Mouse (Mus musculus): Measurements from ENCODE around the gene Smg7.
"Not testable (repeated sequence)": the region's sequence is repeated elsewhere in the genome, so short reads cannot be mapped to it uniquely, and the experiment has no call there.

Gene Smg7

DNA sequence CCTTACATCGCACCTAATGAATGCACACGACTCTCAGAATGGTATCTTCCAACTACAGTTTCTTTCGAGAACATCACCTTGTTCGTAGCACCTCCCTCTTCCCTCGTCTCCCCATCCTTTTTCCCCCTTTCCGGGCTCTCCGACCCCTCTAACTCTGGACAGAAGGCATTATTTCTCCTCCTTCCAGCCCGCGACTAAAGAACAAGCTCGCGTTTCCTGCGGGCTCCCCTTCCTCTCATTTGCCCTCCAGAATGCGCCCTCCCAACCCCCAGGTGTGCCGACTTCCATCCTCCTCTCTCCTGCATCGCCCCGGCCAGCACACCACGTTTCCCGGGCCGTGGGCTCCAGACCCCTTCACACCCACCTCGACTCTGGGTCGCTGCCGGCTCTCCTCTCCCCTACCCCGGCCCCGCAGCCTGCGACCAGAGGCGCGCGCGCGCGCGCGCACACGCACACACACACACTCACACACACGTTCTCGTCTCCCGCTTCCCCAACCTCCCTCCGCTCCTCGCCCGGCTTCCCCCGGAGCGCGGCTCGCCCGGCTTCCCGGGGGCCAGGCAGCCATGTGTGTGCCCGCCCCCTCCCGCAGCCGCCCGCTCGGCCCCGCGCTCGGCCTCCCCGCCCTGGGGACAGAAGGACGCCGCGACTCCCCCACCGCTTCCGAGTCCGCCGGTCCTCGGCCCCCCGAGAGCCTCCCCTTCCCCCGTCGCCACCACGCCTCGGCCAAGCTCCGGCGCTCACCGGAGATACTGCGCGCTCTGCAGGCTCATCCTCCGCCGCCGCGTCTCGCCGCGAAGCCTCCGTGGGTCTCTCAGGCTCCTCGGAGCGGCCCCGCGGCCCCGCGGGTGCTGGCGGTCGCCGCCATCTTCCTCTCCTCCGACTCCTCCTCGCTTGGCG is at the start of gene Smg7:
Gene Smg7, minus strand, starts transcription at position 882 of the 900 bp plus-strand sequence.
- DNase-seq (ENCODE audit: low read depth, low spot score) = peak; percentile 53

DNA sequence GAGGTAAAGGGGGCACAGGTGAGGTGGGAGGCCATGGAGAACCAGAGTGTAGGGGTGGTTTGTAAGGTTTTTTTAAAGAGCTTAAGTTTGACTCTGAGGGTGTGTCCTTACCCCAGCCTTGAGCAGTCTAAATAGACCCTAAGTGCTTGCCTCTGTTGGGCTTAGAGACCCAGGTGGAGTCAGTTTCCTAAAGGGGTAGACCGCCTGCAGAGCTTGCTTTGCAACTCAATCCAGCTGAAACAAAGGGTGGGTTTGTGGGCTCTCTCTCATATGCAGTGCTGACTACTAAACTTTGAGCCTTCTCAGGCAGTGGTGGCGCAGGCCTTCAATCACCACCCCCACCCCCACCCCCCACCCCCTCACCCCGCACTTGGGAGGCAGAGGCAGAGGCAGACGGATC is 40.5 kb upstream of the Smg7 start:
- DNase-seq (ENCODE audit: low read depth, low spot score) = peak; percentile 98

DNA sequence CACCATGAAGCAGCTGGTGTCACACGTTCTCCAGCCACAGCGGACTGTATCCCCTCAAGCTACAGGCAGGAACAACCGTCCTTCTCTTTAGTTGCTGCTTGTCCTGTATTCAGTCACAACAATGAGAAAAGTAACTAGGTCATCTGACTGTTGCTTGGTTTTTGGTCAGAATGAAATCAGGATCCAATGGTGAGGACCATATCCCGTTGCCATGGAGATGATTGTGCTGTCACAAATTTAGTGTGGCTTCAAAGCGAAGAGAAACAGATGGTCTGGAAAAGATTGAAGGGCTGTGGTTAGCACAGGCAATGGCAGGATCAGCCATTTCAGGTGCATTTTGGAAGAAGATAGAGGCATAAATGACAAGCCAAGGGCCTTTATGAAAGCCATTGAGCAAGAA is 33.9 kb upstream of the Smg7 start:
- no peak for DNase-seq (ENCODE audit: low read depth, low spot score)

DNA sequence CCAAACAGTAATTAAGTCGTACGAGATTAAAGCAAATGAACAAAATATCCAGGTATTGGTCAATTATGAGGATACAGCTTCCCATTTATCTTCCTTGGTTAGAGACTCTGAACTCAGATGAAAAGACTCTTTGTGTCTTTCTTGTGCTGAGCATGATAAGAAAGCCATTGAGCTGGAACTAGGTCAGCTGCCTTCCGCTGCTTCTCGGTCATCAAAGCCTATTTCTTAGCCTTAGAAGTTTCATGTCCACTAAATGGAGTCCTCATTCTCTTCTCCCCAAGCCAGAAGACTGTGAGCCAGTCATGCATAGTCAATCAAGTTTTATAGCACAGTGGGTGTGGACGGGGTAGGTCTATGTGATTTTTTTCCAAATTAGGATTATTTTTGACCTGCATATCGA is 33.0 kb upstream of the Smg7 start:
- no peak for DNase-seq (ENCODE audit: low read depth, low spot score)

DNA sequence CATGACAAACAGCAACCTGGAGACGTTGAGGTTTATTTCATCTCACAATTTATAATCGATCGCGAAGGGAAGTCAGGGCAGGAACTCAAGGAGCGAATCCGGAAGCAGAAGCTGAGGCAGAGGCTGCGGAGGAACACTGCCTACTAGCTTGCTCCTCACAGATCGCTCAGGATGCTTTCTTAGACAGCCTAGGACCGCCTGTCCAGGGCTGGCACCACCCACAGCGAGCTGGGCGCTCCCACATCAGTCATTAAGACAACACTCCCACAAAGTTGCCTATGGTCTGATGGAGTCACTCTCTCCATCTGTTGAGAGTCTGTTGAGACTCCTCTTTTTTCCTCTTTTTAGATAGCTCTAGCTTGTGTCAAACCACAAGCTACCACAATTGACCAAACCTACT is 31.5 kb upstream of the Smg7 start:
- peak; percentile 60 for DNase-seq (ENCODE audit: low read depth, low spot score)

DNA sequence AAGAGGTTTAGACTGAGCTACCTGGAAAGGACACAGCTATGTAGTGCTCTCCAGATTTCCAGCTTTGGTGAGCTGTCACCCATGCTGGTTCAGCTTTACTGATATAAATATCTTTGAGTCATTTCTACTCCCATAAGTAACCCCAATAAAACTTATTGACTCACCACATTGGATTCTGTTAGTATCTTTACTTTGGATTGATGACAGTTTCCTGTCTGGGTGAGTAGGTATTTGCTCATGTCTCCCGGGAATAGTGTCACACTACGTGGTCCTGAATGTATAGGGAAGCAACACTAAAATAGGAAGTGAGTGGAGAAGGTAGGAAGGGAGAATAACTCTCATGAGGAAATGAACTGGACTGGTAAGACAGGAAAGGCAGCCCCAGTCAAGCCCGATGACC is 19.3 kb upstream of the Smg7 start:
- DNase-seq (ENCODE audit: low read depth, low spot score) = no peak

DNA sequence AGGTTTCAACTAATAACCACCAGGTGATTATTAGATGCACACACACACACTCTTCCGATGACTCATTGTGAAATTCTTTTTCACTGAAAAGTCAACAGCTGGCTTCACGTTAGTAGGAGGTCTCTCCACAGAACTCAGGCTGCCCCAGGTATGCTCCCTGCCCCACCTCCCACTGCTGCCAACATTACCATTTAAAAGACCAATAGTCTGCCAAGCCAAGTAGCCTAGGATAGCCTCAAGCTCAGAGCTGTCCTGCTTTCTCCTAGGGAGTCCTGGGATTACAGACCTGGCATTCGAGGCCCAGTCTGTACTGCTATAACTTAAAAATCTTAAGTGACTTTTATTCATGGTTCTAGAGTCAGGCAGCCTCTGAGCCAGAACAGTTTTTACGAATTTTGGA is 15.2 kb upstream of the Smg7 start:
- DNase-seq (ENCODE audit: low read depth, low spot score) = peak; percentile 80

DNA sequence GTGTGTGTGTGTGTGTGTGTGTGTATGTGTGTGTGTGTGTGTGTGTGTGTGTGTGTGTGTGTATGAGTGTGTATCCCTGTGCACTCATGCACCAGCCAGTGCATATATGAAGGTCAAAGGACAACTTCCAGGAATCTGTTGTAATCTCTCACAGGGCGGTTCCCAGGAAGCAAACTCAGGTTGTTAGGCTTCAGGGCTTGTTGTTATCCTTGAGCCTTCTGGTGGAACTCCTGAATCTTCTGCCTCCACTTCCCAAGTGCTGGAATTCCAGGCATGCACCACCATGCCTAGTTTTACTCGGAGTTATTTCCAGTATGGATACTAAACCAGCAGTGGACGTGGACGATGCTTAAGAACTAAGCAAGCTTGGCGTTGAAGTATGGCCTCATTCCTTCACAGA is 14.5 kb upstream of the Smg7 start:
- DNase-seq (ENCODE audit: low read depth, low spot score) = peak; percentile 81

DNA sequence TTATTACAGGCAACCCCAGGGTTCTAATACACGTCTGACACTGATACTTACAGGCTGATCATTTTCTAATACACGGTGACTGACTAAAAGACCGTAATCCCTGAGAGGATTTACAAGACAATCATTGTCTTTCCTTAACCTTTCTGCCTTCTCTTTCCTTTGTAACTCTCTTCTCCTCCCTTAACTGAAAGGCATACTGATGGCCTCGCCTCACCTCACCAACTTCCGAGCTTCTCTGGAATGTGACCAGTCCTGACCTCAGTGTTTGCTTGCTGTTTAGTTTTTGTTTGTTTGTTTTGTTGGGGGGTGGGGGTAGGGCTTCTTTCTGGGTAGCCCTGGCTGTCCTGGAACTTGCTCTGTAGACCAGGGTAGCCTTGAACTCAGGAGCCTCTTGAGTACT is 13.3 kb upstream of the Smg7 start:
- DNase-seq (ENCODE audit: low read depth, low spot score) = peak; percentile 93

DNA sequence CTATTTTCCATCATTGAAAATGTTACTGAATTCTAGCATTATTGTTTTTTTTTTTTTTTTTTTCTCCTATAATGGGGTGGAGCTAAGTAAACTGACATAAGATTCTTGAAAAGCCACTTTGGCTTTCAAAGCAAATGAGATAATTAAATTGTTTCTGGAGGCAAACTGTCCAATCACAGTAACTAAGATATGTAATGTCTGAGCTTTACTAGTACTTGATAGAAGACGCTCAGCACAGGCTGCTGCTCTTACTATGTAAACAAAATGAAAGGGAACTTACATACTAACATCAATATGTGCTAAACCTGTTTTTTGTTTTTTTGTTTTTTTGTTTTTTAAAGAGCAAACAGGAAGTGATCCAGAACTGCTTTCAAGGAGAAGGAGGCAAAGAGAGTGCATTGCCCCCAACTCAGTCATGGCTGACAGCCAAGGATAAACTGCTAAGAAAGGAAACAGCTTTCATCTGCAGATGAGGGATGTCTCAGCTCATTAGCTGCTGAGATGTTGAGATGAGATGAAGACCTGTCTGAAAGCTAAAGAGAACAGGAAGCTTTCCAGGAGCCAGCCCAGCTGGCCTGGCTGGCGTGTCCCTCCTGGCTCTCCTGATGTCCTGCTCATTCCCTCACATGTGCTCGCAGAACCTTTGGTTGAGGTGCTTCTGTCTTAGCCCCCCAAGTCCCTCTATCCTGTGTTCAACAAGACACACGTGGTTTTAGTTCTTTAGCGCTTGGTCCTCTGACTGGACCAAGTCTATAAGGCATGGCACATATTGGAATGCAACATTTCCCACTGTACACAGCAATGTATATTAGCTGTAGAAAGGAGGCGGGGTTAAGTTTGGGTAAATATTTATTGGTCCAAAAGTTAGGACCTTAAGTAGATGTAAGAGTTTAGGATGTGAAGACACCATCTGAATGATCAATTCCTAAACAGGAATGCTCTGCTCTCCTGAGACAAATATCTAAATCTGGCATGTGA is 11.3 kb upstream of the Smg7 start:
- no peak for DNase-seq (ENCODE audit: low read depth, low spot score)

DNA sequence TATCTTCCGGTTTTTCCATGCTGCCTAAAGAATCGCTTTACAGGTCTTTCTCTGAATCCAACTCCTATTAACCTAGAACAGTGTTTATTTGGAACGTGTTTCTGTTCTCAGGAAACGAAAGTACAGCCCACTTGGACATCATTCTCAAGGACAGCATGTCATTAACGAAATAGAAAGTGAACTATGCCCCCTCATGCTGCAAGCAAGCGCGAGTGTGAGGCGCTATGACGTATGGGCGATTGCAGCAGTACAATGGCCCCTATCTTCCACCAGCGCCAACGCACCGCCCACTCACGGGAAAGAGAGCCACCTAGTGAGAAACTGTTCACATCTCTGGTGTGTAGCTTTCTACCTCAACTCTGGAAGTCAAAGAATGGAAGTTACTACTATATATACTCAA is 2.0 kb upstream of the Smg7 start:
- DNase-seq (ENCODE audit: low read depth, low spot score) = peak; percentile 93

DNA sequence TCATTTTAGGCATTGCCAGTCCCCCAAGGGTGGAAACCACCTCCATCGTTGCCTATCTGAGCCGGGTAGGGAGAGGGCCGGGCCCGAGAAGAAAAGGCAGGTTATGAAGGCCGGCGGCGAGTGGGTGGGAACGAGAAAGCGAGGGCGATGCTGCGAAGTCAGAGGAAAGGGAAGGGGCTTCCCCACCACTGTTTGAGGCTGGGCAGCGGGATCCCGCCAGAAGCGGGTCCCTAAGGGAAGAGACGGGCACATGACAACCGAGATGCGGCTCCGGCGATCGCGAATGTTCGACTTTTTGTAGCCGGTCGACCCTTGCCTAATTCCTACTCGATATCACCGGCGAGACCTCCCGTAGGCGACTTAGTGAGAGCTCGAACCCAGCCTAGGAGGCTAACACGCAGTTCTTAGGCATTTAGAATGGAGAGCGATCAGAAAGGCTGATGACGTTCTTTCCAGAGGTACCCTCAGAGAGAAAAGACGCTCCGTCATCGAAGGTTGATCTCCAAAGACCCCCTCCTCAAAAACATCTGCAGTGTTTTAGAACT is 1.2 kb upstream of the Smg7 start:
- peak; percentile 39 for DNase-seq (ENCODE audit: low read depth, low spot score)

DNA sequence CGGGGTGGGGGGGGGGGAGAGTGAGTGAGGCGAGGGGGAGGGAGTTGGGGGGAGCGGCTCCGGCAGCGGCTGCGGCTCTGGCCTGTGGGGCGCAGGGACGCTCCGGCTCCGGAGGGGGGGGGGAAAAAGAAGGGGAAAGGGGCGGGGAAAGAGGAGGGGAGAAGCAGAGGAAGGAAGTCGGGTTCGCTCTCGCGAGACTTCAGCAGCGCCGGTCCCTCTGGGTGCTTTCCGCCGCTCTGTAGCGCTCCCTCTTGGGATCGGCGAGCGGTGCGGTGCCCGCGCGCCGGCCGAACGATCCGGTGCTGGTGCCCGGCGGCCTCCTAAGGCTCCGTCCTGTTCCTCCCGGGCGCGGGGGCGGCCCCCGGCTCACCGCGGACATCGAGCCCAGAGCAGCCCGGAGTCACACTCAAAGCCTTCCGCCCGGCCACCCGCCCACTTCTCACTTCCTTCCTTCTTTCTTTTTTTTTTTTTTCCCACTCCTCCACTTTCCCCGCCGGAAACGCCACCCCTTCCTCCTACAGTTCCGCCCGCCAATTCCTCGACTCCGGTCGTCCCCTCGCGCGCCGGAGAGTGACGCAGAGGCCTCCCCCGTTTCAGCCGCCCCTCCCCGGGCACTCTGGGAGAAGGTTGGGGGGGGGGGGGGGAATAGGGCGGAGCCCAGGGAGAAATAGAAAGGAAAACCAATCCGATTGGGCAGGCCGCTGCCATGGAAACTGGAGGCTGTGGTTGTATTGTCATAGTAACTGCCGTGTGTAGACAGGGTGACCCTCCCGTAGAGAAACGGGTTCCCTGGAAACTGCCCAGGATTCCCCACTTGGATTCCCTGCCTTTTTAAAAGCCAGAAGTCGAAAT is 445 bp upstream of the Smg7 start:
- DNase-seq (ENCODE audit: low read depth, low spot score) = peak; percentile 98

DNA sequence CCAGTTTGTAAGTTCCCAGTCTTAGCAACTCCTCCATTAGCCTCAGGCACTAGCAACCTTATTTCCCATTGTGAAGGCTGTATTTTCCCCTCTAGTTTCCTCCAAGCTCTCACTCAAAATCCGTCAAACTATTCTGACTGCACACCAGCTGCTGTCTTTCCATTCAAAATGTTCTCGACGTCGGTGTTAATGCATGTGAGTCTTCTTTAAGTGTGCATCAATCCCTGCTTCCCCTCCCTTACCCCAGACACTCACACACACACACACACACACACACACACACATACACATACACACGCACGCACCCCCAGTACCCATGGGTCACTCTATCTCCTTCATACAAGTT is 1.1 kb downstream of the Smg7 start:
- DNase-seq (ENCODE audit: low read depth, low spot score) = no peak

DNA sequence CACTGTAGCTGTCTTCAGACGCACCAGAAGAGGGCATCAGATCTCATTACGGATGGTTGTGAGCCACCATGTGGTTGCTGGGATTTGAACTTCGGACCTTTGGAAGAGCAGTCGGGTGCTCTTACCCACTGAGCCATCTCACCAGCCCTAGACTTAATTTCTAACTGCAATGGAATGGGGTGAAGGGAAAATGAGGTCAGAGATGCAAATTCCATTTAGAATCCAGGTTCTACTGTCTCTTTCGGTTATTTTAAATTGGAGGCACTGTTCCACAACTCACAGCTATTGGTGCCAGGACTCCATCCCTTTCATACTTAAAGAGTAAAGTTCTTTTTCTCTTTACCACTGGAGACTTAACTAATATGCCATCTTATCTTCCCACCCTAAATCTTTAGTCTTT is 14.4 kb downstream of the Smg7 start:
- DNase-seq (ENCODE audit: low read depth, low spot score) = not testable (repeated sequence)

DNA sequence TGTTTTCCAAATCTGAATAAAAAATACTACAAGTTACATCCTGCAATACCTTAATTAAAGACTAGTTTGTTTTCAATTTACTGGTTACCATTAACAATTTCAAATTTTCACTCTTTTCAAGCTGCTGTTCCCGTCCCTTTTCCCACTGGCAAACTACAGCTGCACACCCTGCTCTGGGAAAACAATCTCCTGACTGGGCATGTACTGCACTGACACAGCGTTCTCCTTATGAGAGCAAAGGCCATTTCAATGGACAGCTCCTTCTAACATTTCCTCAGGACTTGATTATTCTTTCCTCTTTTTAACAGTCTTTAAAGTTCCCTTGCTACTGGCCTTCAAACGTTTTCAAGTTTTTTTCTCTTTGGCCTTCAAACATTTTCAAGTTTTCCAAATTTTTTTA is 31.4 kb downstream of the Smg7 start:
- no peak for DNase-seq (ENCODE audit: low read depth, low spot score)

DNA sequence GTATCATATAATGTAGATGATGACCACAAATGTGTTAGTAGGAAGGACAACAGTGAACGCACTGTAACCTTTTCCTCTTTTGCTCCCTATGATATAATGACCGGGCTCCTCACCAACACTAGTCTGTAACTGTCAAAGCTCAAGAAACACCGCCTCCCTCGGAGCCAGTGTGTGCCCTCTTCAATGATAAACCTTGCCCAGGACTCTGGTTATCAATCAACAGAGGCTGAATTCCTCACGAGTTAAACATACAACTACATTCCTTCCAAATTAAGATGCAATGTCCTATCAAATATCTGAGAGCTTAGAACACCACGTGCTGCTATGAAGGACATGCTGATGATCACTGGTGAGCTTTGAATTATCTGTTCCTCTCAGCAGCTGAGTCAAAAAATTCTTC is 32.5 kb downstream of the Smg7 start:
- no peak for DNase-seq (ENCODE audit: low read depth, low spot score)

DNA sequence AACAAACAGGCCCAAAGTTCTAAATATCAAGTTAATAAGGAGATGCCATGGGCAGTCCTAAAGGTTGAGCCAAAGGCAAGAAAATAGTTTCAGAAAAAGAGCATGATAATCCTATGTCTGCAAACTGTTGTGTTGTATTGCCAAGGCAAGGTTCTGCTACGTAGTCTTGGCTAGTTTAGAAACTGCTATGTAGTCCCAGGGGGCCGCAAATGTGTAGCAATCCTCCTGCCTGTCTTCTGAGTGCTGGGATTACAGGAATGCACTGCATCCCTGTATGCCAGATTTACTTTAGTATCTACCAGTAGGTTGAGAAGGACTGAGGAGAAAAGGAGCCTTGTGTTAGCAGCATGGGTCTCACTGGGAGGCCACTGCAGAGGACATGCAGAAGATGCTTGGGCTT is 55.6 kb downstream of the Smg7 start:
- no peak for DNase-seq (ENCODE audit: low read depth, low spot score)

DNA sequence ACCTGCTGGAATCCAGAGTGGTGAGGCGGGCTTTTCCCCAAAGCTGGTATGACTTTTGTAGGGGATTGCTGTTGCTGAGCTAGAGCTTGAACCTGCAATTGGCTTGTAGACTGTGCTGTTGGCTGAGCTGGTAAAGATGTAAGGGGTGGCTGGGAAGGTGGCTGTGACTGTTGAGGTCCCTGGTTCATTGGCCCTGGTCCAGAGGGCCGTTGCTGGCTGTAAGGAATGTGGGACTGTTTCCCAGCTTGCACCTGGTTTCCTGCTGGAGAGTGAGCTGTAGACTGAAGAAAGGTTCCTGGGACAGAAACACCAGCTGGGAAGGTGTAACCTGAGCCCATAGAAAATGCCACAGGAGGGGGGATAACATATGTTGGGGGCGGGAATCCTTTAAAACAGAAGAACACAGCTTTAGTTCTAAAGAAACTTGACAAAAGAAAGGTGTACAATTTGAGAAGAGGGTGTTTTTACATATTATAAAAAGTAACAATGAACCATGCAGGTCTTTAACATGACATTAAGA is 57.2 kb downstream of the Smg7 start:
- DNase-seq (ENCODE audit: low read depth, low spot score) = peak; percentile 46

DNA sequence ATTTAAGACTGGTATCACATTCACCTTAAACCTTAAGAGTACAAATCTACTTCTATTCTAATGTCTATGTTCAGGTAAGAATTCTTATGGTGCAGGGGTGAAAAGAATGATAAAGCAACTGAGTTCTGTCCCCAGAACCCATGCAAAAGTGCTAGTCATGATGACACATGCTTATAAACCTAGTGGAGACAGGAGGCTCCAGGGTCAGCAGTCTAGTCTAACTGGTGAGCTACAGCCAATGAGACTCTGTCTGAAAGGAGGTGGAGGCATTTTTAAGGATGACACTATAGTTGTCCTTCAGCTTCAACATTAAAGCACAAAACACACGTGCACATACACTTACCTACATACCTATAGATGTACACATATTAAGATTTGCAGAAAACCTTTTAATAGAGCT is 57.8 kb downstream of the Smg7 start:
- no peak for DNase-seq (ENCODE audit: low read depth, low spot score)

DNA sequence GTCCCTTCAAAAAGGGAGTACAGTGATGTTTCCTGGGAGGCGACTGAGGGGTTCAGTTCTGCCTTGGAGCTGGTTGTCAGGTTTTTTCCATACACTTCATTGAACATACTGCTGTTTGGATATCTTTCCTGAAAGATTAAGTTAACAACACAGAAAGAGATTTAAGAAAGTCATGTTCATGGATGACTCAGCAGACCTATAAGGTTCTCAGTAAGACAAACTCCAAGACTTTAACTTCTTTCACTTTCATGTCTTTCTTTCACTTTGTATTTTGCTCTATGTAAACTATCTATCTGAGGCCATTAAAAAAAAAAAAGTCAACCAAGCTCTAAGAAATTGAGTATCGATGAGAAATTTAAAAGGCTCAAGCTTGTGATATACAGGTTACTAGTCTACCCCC is 61.4 kb downstream of the Smg7 start:
- no peak for DNase-seq (ENCODE audit: low read depth, low spot score)

Measured in ES-CJ7 (cell line).